Mouse (Mus musculus): Measurements from ENCODE around the gene Stat4. TPM values are rescaled to one million over a fixed set of nuclear protein-coding genes. Genes with fewer than 3 reads are reported as not detected.

The Stat4 gene
- polyA plus RNA-seq, 1 experiment from 2014 or later: 0.39 TPM

GRCm38 (mm10) chr1:52079724-52080367 lies 92.9 kb downstream of the Stat4 start:
- H3K27ac ChIP-seq (replicated peaks): peak overlapping the region; percentile 53
- ATAC-seq (replicated peaks): peak; percentile 81
- no peak overlapping the region for H3K4me3 ChIP-seq
- peaks cover 16% of the 10 kb centered on the region for H3K4me1 ChIP-seq
- WGBS: under 1% methylated on average over 10 of the region's 10 CpGs
- H3K9ac ChIP-seq (replicated peaks): no peak overlapping the region
- H3K9me3 ChIP-seq: no peaks in the 10 kb centered on the region
- no peaks in the 10 kb centered on the region for H3K27me3 ChIP-seq
- no peaks in the 10 kb centered on the region for H3K36me3 ChIP-seq
- peak overlapping the region; percentile 18; the same call in 1 of the 2 replicates for H3K4me2 ChIP-seq (replicated peaks)

- no peaks in the 10 kb centered on the region for H3K9me3 ChIP-seq
- ATAC-seq (replicated peaks): no peak
- WGBS: 2% methylated on average over 8 of the region's 8 CpGs
- peaks cover 16% of the 10 kb centered on the region for H3K4me1 ChIP-seq
- peak overlapping the region; percentile 18; the same call in 1 of the 2 replicates for H3K4me2 ChIP-seq (replicated peaks)
- no peak overlapping the region for H3K4me3 ChIP-seq
- H3K27ac ChIP-seq (replicated peaks): peak overlapping the region; percentile 53
- H3K27me3 ChIP-seq: no peaks in the 10 kb centered on the region
- H3K36me3 ChIP-seq: no peaks in the 10 kb centered on the region
- no peak overlapping the region for H3K9ac ChIP-seq (replicated peaks)
These were observed 93.4 kb downstream of the Stat4 start for GRCm38 (mm10) chr1:52080375-52080774.

- 47% methylated on average over 4 of the region's 4 CpGs for WGBS
- Histone ChIP-seq H3K36me3 (no peaks in the 10 kb centered on the region), H3K27me3 (no peaks in the 10 kb centered on the region), H3K4me2 (replicated peaks) (no peak overlapping the region), H3K9ac (replicated peaks) (no peak overlapping the region), H3K27ac (replicated peaks) (no peak overlapping the region), H3K9me3 (no peaks in the 10 kb centered on the region), H3K4me3 (no peak overlapping the region), H3K4me1 (no peaks in the 10 kb centered on the region)
- ATAC-seq (replicated peaks): no peak
These were observed 99.3 kb downstream of the Stat4 start for GRCm38 (mm10) chr1:52086236-52086635.

GRCm38 (mm10) chr1:52087128-52087527 lies 100.2 kb downstream of the Stat4 start:
- Histone ChIP-seq H3K4me1 (no peaks in the 10 kb centered on the region), H3K27me3 (no peaks in the 10 kb centered on the region), H3K9ac (replicated peaks) (no peak overlapping the region), H3K9me3 (no peaks in the 10 kb centered on the region), H3K4me2 (replicated peaks) (no peak overlapping the region), H3K27ac (replicated peaks) (no peak overlapping the region), H3K4me3 (no peak overlapping the region), H3K36me3 (no peaks in the 10 kb centered on the region)
- 87% methylated on average over 1 of the region's 1 CpGs for WGBS
- ATAC-seq (replicated peaks): no peak

- no peak for ATAC-seq (replicated peaks)
- Histone ChIP-seq H3K9ac (replicated peaks) (no peak overlapping the region), H3K27me3 (no peaks in the 10 kb centered on the region), H3K4me2 (replicated peaks) (no peak overlapping the region), H3K36me3 (no peaks in the 10 kb centered on the region), H3K4me1 (no peaks in the 10 kb centered on the region), H3K27ac (replicated peaks) (no peak overlapping the region), H3K4me3 (no peak overlapping the region), H3K9me3 (no peaks in the 10 kb centered on the region)
- WGBS: 65% methylated on average over 4 of the region's 4 CpGs
These were observed 101.7 kb downstream of the Stat4 start for GRCm38 (mm10) chr1:52088634-52089033.

- Histone ChIP-seq H3K4me2 (replicated peaks) (no peak overlapping the region), H3K9ac (replicated peaks) (no peak overlapping the region), H3K4me3 (no peak overlapping the region), H3K9me3 (no peaks in the 10 kb centered on the region), H3K4me1 (no peaks in the 10 kb centered on the region), H3K27me3 (no peaks in the 10 kb centered on the region), H3K27ac (replicated peaks) (no peak overlapping the region), H3K36me3 (no peaks in the 10 kb centered on the region)
- 0 out of 2 replicates have a peak, but pooled peaks have one; percentile 16 for ATAC-seq (replicated peaks)
- WGBS: 81% methylated on average over 3 of the region's 3 CpGs
These were observed 111.8 kb downstream of the Stat4 start for GRCm38 (mm10) chr1:52098618-52099232.

GRCm38 (mm10) chr1:52100496-52100895 lies 113.5 kb downstream of the Stat4 start:
- Histone ChIP-seq H3K27me3 (no peaks in the 10 kb centered on the region), H3K4me1 (no peaks in the 10 kb centered on the region), H3K36me3 (no peaks in the 10 kb centered on the region), H3K9ac (replicated peaks) (no peak overlapping the region), H3K27ac (replicated peaks) (no peak overlapping the region), H3K9me3 (no peaks in the 10 kb centered on the region), H3K4me3 (no peak overlapping the region), H3K4me2 (replicated peaks) (no peak overlapping the region)
- 80% methylated on average over 6 of the region's 6 CpGs for WGBS
- ATAC-seq (replicated peaks): no peak

GRCm38 (mm10) chr1:52102795-52103194 lies 115.8 kb downstream of the Stat4 start:
- 90% methylated on average over 8 of the region's 8 CpGs for WGBS
- no peak for ATAC-seq (replicated peaks)

GRCm38 (mm10) chr1:52107206-52107605 lies 120.3 kb downstream of the Stat4 start:
- Histone ChIP-seq H3K27me3 (no peaks in the 10 kb centered on the region), H3K9ac (replicated peaks) (no peak overlapping the region), H3K4me1 (no peaks in the 10 kb centered on the region), H3K4me2 (replicated peaks) (no peak overlapping the region), H3K9me3 (no peaks in the 10 kb centered on the region), H3K27ac (replicated peaks) (no peak overlapping the region), H3K36me3 (no peaks in the 10 kb centered on the region), H3K4me3 (no peak overlapping the region)
- no peak for ATAC-seq (replicated peaks)
- 93% methylated on average over 11 of the region's 11 CpGs for WGBS

More at GRCm38 (mm10) chr1:52102795-52103194, 115.8 kb downstream of the Stat4 start:
- H3K9ac ChIP-seq (replicated peaks): no peak overlapping the region
- no peak overlapping the region for H3K4me3 ChIP-seq
- H3K4me2 ChIP-seq (replicated peaks): no peak overlapping the region
- no peaks in the 10 kb centered on the region for H3K27me3 ChIP-seq
- H3K9me3 ChIP-seq: no peaks in the 10 kb centered on the region
- H3K27ac ChIP-seq (replicated peaks): no peak overlapping the region
- no peaks in the 10 kb centered on the region for H3K4me1 ChIP-seq
- no peaks in the 10 kb centered on the region for H3K36me3 ChIP-seq

- WGBS: 52% methylated on average over 3 of the region's 3 CpGs
- no peaks in the 10 kb centered on the region for H3K36me3 ChIP-seq
- H3K4me3 ChIP-seq: no peak overlapping the region
These were observed 124.3 kb downstream of the Stat4 start for GRCm38 (mm10) chr1:52111217-52111616.

GRCm38 (mm10) chr1:52112301-52112700 lies 125.4 kb downstream of the Stat4 start:
- Histone ChIP-seq H3K4me3 (no peak overlapping the region), H3K4me2 (replicated peaks) (no peak overlapping the region), H3K27ac (replicated peaks) (no peak overlapping the region), H3K27me3 (no peaks in the 10 kb centered on the region; the same call in 1 of the 2 replicates), H3K9me3 (no peaks in the 10 kb centered on the region), H3K4me1 (peaks cover 5% of the 10 kb centered on the region), H3K9ac (replicated peaks) (no peak overlapping the region), H3K36me3 (no peaks in the 10 kb centered on the region)
- ATAC-seq (replicated peaks): no peak
- 92% methylated on average over 1 of the region's 1 CpGs for WGBS

More at GRCm38 (mm10) chr1:52111217-52111616, 124.3 kb downstream of the Stat4 start:
- Histone ChIP-seq H3K4me2 (replicated peaks) (no peak overlapping the region), H3K27me3 (no peaks in the 10 kb centered on the region; the same call in 1 of the 2 replicates), H3K27ac (replicated peaks) (no peak overlapping the region), H3K4me1 (peaks cover 5% of the 10 kb centered on the region), H3K9me3 (no peaks in the 10 kb centered on the region), H3K9ac (replicated peaks) (no peak overlapping the region)
- no peak for ATAC-seq (replicated peaks)

- H3K36me3 ChIP-seq: no peaks in the 10 kb centered on the region
- peak overlapping the region; percentile 55 for H3K9ac ChIP-seq (replicated peaks)
- peaks cover 5% of the 10 kb centered on the region for H3K4me1 ChIP-seq
- peak overlapping the region; percentile 76 for H3K27ac ChIP-seq (replicated peaks)
- H3K4me3 ChIP-seq: peak overlapping the region; percentile 37
- H3K9me3 ChIP-seq: no peaks in the 10 kb centered on the region
- 22% methylated on average over 7 of the region's 7 CpGs for WGBS
- H3K27me3 ChIP-seq: no peaks in the 10 kb centered on the region; the same call in 1 of the 2 replicates
- ATAC-seq (replicated peaks): peak; percentile 52
- H3K4me2 ChIP-seq (replicated peaks): peak overlapping the region; percentile 61
These were observed 126.2 kb downstream of the Stat4 start for GRCm38 (mm10) chr1:52113067-52113665.
